Mouse (Mus musculus) hindbrain, embryonic 13.5 days (tissue): ENCODE results near the gene Nek11. TPM values are rescaled to one million over a fixed set of nuclear protein-coding genes. Genes with fewer than 3 reads are reported as not detected.
"Not testable (repeated sequence)": the region's sequence is repeated elsewhere in the genome, so short reads cannot be mapped to it uniquely, and the experiment has no call there.

Experiments
- ATAC-seq: fragments of 200-750 bp; cut with Nextera tagmentation; 2 replicates; pipeline ENCODE4 v1.8.0; 2017; ENCODE audit warnings: moderate TSS enrichment; ENCODE audit not compliant: low FRiP score
- H3K27ac ChIP-seq: fragments of 300-500 bp; sonication (generic); 2 replicates; pipeline ENCODE4 v1.5.1; 2015; ENCODE audit warnings: inconsistent platforms, mild to moderate bottlenecking, moderate library complexity
- H3K27me3 ChIP-seq: fragments of 300-500 bp; sonication (generic); 2 replicates; pipeline ENCODE4 v1.6.1; 2015; ENCODE audit warnings: mild to moderate bottlenecking, inconsistent platforms
- H3K36me3 ChIP-seq: fragments of 300-500 bp; sonication (generic); 2 replicates; pipeline ENCODE4 v1.6.1; 2015; ENCODE audit warnings: mild to moderate bottlenecking, inconsistent platforms
- H3K4me1 ChIP-seq: fragments of 300-500 bp; sonication (generic); replicated peaks from 2 replicates; pipeline ENCODE4 v1.6.1; 2015; ENCODE audit warnings: inconsistent platforms
- H3K4me2 ChIP-seq: fragments of 300-500 bp; sonication (generic); 2 replicates; pipeline ENCODE4 v1.6.1; 2015; ENCODE audit warnings: inconsistent platforms, mild to moderate bottlenecking, moderate library complexity
- H3K4me3 ChIP-seq: fragments of 300-500 bp; sonication (generic); 2 replicates; pipeline ENCODE4 v1.5.1; 2015; ENCODE audit warnings: mild to moderate bottlenecking, inconsistent platforms
- H3K9ac ChIP-seq: fragments of 300-500 bp; sonication (generic); 2 replicates; pipeline ENCODE4 v1.6.1; 2015; ENCODE audit warnings: mild to moderate bottlenecking, inconsistent platforms
- H3K9me3 ChIP-seq: fragments of 300-500 bp; sonication (generic); 2 replicates; pipeline ENCODE4 v1.6.1; 2016; ENCODE audit warnings: inconsistent platforms
- WGBS: fragments of 180-500 bp; shearing (Covaris S2); methylation state at CpG from one replicate; pipeline ENCODE4 v1.1.7; 2015; 5-methylcytosine and 5-hydroxymethylcytosine counted together
- polyA plus RNA-seq: library from polyadenylated mRNA; unstranded; fragments of >200 nt; fragmentation: Nextera tagmentation; extraction: Ambion mirVana; gene quantifications from 2 replicates; pipeline ENCODE4 v1.2.1, GENCODE M21; 2015

Gene Nek11
- polyA plus RNA-seq, 1 experiment from 2014 or later, result 3.2 TPM

DNA sequence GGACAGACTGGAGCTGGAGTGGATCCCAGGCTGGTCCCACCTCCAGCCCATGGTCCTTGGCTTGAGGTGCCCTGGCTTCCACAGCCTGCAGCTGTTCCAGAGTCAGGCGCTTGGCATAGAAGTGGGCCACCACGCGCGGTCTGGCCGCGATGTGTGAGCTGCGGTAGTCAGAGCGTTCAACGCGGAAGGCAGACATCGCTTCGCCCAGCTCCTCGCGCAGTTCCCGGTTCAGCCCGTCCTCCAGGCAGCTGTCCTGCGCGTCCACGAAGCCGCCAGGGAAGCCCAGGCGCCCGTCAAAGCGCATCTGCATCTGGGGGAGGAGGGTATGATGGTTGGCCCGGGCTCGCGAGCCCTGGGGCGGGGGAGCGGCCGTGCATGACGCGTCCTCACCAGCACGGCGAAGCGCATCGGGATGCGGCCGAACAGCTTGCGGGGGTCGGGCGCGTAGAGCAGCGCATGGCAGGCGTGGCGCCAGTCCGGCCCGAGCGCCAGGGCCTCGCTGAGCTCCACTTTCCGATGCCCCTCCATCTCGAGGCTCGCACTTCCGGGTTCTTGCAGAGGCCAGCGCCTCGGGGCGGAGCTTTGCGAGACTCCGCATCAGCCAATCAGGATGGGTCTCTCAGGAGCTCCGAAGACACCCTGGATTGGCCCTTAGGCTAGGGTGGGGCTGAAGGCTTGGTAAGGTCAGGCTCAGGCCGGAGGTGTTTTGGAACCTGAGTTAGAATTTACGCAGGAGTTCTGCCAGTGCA, 263.9 kb downstream of the Nek11 start, which contains the start of gene Nudt16:
Gene Nudt16, minus strand, starts transcription at position 572 of the 749 bp plus-strand sequence.
- peak within 1 kb of the TSS; percentile 92 for H3K27ac ChIP-seq
- H3K4me1 ChIP-seq, result peaks cover 26% of the 10 kb centered on the region
- under 1% methylated on average over 59 of the region's 60 CpGs for WGBS
- 0 out of 2 replicates have a peak, but pooled peaks cover 4% of the 10 kb centered on the region for H3K36me3 ChIP-seq
- H3K27me3 ChIP-seq, result no peaks in the 10 kb centered on the region
- peak within 1 kb of the TSS; percentile 80 for H3K4me2 ChIP-seq
- H3K9ac ChIP-seq, result peak within 1 kb of the TSS; percentile 80
- peak; percentile 98 for ATAC-seq
- H3K4me3 ChIP-seq, result peak within 1 kb of the TSS; percentile 56
- H3K9me3 ChIP-seq, result no peaks in the 10 kb centered on the region

DNA sequence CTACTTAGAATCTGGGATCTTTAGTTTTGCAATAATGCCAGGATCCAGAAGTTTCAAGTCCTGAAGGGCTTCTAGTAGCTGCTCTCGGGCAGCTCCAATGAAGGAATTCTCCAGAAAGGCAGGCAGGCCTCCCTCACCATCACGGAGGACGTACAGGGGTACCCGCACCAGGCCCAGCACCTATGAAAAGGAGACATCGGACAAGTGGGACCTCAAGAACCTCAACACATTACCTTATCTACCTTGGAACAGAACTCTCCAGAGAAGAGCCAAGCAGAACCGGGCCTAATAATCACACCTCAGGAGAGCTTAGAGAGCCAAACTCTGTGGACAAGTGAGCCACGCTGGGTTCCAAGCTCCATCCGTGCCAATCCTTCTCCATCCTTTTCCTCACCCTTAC, 265.0 kb downstream of the Nek11 start:
- no peaks in the 10 kb centered on the region for H3K27me3 ChIP-seq
- ATAC-seq, result no peak
- no peaks in the 10 kb centered on the region for H3K9me3 ChIP-seq
- no peak overlapping the region for H3K9ac ChIP-seq
- H3K27ac ChIP-seq, result no peak overlapping the region
- 0 out of 2 replicates have a peak, but pooled peaks cover 4% of the 10 kb centered on the region for H3K36me3 ChIP-seq
- 94% methylated on average over 8 of the region's 8 CpGs for WGBS
- peaks cover 26% of the 10 kb centered on the region for H3K4me1 ChIP-seq
- H3K4me3 ChIP-seq, result no peak overlapping the region
- peak overlapping the region; percentile 80; the same call in 1 of the 2 replicates for H3K4me2 ChIP-seq

DNA sequence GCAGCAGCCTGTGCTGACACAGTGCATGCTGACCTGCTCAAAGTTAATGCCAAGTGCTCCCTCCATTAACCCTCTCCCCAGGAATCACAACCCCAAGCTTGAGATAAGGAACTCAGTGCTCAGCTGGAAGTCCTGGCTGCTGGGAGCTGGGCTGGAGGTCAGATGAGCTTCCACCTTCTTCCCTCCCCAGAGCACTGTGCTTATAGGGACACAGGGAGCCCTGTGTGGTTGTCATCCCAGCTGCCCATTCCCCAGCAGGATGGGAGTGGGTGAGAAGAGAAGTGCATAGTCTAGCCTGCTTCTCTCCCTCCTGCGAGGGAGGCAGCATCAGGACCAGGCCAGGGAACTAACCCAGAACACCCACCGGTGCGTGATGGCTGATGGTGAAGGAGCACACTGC, 270.1 kb downstream of the Nek11 start:
- H3K27ac ChIP-seq, H3K9me3 ChIP-seq, H3K4me2 ChIP-seq, ATAC-seq, H3K27me3 ChIP-seq, H3K9ac ChIP-seq, H3K4me3 ChIP-seq, H3K36me3 ChIP-seq: not testable (repeated sequence)
- peaks cover 12% of the 10 kb centered on the region for H3K4me1 ChIP-seq
- WGBS, result 90% methylated on average over 3 of the region's 3 CpGs

Other genes starting within 250 kb of the Nek11 start
- 12.4 and 12.8 TPM in 2 replicates for gene Aste1, start 132 bp downstream of the Nek11 start, polyA plus RNA-seq
- gene Atp2c1, start 131.8 kb upstream of the Nek11 start, polyA plus RNA-seq, result 87.3 and 96.3 TPM in 2 replicates
- 18.8 and 20.0 TPM in 2 replicates for gene Pik3r4, start 247.5 kb upstream of the Nek11 start, polyA plus RNA-seq